Mouse (Mus musculus) lung, postnatal 0 days (tissue): ENCODE data around the gene Mpped1. TPM values are rescaled to one million over a fixed set of nuclear protein-coding genes. Genes with fewer than 3 reads are reported as not detected.

Source experiments
- ATAC-seq: fragments of 200-750 bp; cut with Nextera tagmentation; 2 replicates; pipeline ENCODE4 v1.8.0; 2017; ENCODE audit warnings: moderate library complexity
- DNase-seq: peaks from one replicate; pipeline ENCODE4 v3.0.0-alpha.2; 2016; ENCODE audit warnings: low spot score
- H3K27ac ChIP-seq: fragments of 300-500 bp; sonication (generic); 2 replicates; pipeline ENCODE4 v1.5.1; 2014; ENCODE audit warnings: antibody characterized with exemption, mild to moderate bottlenecking, low read length, mixed read lengths
- H3K27me3 ChIP-seq: fragments of 300-500 bp; sonication (generic); replicated peaks from 2 replicates; pipeline ENCODE4 v1.6.1; 2014; ENCODE audit warnings: low read length, mixed read lengths; ENCODE audit not compliant: insufficient read depth
- H3K36me3 ChIP-seq: fragments of 300-500 bp; sonication (generic); 2 replicates; pipeline ENCODE4 v1.6.1; 2014; ENCODE audit warnings: low read length, mixed read lengths; ENCODE audit not compliant: insufficient read depth
- H3K4me1 ChIP-seq: fragments of 300-500 bp; sonication (generic); 2 replicates; pipeline ENCODE4 v1.6.1; 2014; ENCODE audit warnings: antibody characterized with exemption, low read depth, low read length, mixed read lengths; ENCODE audit not compliant: insufficient read depth
- H3K4me2 ChIP-seq: fragments of 300-500 bp; sonication (generic); replicated peaks from 2 replicates; pipeline ENCODE4 v1.6.1; 2014; ENCODE audit warnings: low read depth, mild to moderate bottlenecking, low read length, moderate library complexity, mixed read lengths
- H3K4me3 ChIP-seq: fragments of 300-500 bp; sonication (generic); 2 replicates; pipeline ENCODE4 v1.5.1; 2014; ENCODE audit warnings: low read depth, low read length
- H3K9ac ChIP-seq: fragments of 300-500 bp; sonication (generic); replicated peaks from 2 replicates; pipeline ENCODE4 v1.6.1; 2014; ENCODE audit warnings: low read depth, mild to moderate bottlenecking
- H3K9me3 ChIP-seq: fragments of 300-500 bp; sonication (generic); 2 replicates; pipeline ENCODE4 v1.6.1; 2016; ENCODE audit warnings: low read length, mixed read lengths
- CTCF ChIP-seq: IDR thresholded peaks from 2 replicates; pipeline ENCODE4 v1.5.1; 2016; ENCODE audit warnings: antibody characterized with exemption, mild to moderate bottlenecking
- EP300 ChIP-seq: IDR thresholded peaks from 2 replicates; pipeline ENCODE4 v1.6.1; 2016; ENCODE audit warnings: antibody characterized with exemption, mild to moderate bottlenecking, control low read depth
- WGBS: fragments of 180-500 bp; shearing (Covaris S2); extraction: QIAGEN DNeasy Blood & Tissue Kit; methylation state at CpG from one replicate; pipeline ENCODE4 v1.1.7; 2014; 5-methylcytosine and 5-hydroxymethylcytosine counted together
- polyA plus RNA-seq: library from polyadenylated mRNA; unstranded; fragments of >200 nt; fragmentation: Nextera tagmentation; extraction: Ambion mirVana; gene quantifications from 2 replicates; pipeline ENCODE4 v1.2.1, GENCODE M21; 2015

Gene Mpped1
- polyA plus RNA-seq, 1 experiment from 2014 or later: not detected

DNA sequence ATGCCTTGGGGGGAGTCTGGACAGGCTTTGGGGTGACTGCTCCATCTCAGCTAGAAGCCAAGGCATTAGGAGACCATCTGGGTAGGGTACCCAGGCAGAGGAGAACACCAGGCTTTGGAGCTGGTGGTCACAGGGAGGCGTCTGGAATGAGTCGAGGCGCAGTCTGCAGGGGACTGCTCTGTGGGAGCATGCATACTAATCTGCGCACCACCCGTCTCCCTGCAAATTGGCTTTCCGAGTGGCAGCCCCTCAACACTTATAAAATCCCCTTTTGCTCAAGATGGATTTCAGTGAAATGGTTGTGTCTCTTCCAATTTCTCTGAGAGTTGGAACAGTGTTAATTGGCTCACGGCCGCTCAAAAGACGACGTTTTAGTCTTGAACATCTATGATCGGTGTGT lies 2.0 kb downstream of the Mpped1 start:
- 77% methylated on average over 11 of the region's 11 CpGs for WGBS
- peaks cover 38% of the 10 kb centered on the region; the same call in 1 of the 2 replicates for H3K27me3 ChIP-seq
- no peaks in the 10 kb centered on the region for H3K4me1 ChIP-seq

DNA sequence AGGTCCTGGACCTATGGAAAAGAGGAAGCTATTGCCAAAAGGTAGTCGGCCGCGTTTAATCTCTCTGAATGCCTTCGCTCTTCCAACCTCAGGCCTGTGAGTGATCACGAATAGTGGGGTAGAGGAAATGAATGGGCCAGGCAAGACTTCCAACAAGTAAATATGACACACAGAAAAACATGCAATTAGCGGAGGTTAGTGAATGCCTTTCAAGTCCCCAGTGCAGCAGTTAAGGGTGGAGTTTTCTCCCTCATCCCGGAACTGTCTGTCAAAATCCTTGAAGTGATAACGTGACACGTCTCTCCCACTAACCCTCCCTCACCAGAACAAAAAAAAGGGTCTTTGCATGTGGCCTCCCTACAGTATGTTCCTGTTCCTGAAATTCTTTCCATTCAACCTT lies 3.0 kb downstream of the Mpped1 start:
- Histone ChIP-seq H3K4me2 (no peak overlapping the region), H3K9me3 (no peaks in the 10 kb centered on the region), H3K4me3 (no peak overlapping the region), H3K27me3 (peaks cover 36% of the 10 kb centered on the region; the same call in 1 of the 2 replicates), H3K4me1 (no peaks in the 10 kb centered on the region), H3K27ac (no peak overlapping the region), H3K36me3 (no peaks in the 10 kb centered on the region), H3K9ac (no peak overlapping the region)
- no peak for ATAC-seq
- TF ChIP-seq CTCF (no peak), EP300 (no peak)
- DNase-seq: no peak
- 57% methylated on average over 9 of the region's 9 CpGs for WGBS

More for the DNA sequence above, 2.0 kb downstream of the Mpped1 start:
- Histone ChIP-seq H3K9ac (no peak overlapping the region), H3K27ac (no peak overlapping the region), H3K9me3 (no peaks in the 10 kb centered on the region), H3K4me3 (no peak overlapping the region), H3K4me2 (no peak overlapping the region), H3K36me3 (no peaks in the 10 kb centered on the region)
- ATAC-seq (no peak), DNase-seq (no peak)
- TF ChIP-seq EP300 (no peak), CTCF (no peak)

GRCm38 (mm10) chr15:83784772-83785171 lies 5.5 kb downstream of the Mpped1 start:
- TF ChIP-seq CTCF (no peak), EP300 (no peak)
- no peak overlapping the region for H3K4me2 ChIP-seq
- H3K27ac ChIP-seq: no peak overlapping the region
- H3K36me3 ChIP-seq: no peaks in the 10 kb centered on the region
- H3K4me1 ChIP-seq: no peaks in the 10 kb centered on the region
- H3K27me3 ChIP-seq: peaks cover 21% of the 10 kb centered on the region; the same call in 1 of the 2 replicates
- no peak for DNase-seq
- H3K9me3 ChIP-seq: no peaks in the 10 kb centered on the region
- ATAC-seq: no peak
- WGBS: 57% methylated on average over 9 of the region's 9 CpGs
- no peak overlapping the region for H3K4me3 ChIP-seq
- H3K9ac ChIP-seq: no peak overlapping the region

GRCm38 (mm10) chr15:83789046-83789445 lies 9.8 kb downstream of the Mpped1 start:
- H3K4me1 ChIP-seq: no peaks in the 10 kb centered on the region
- DNase-seq (no peak), ATAC-seq (no peak)
- H3K27ac ChIP-seq: no peak overlapping the region
- no peaks in the 10 kb centered on the region for H3K9me3 ChIP-seq
- no peak overlapping the region for H3K4me2 ChIP-seq
- H3K27me3 ChIP-seq: no peaks in the 10 kb centered on the region
- no peaks in the 10 kb centered on the region for H3K36me3 ChIP-seq
- no peak for TF ChIP-seq EP300
- TF ChIP-seq CTCF: no peak
- 62% methylated on average over 9 of the region's 9 CpGs for WGBS
- H3K4me3 ChIP-seq: no peak overlapping the region
- no peak overlapping the region for H3K9ac ChIP-seq

DNA sequence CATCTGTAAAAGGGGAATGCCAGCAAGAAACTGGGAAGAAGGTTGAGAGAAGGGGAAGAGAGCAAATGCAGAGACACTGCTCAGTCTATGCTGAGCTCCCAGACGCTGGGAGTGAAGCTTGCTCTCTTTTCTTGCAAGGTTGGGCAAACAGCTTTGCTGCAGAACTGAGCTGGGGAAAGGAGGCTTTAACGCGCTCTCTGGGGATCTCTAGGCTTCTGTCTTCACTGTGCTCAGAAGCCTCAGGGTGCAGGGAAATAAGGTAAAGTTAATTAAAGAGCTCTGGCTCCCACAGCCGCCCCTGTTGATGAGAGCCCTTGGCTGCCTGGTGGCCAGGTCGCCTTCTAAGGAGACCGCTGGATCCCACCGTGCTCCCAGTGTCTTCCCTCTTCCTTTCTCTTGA lies 17.7 kb downstream of the Mpped1 start:
- Histone ChIP-seq H3K4me3 (no peak overlapping the region), H3K9me3 (no peaks in the 10 kb centered on the region), H3K27ac (no peak overlapping the region), H3K9ac (no peak overlapping the region), H3K27me3 (no peaks in the 10 kb centered on the region), H3K4me1 (no peaks in the 10 kb centered on the region), H3K4me2 (no peak overlapping the region), H3K36me3 (no peaks in the 10 kb centered on the region)
- TF ChIP-seq CTCF (no peak), EP300 (no peak)
- WGBS: 66% methylated on average over 7 of the region's 7 CpGs
- DNase-seq: no peak
- ATAC-seq: no peak

- H3K9ac ChIP-seq: no peak overlapping the region
- H3K4me3 ChIP-seq: no peak overlapping the region
- no peaks in the 10 kb centered on the region for H3K27me3 ChIP-seq
- H3K4me2 ChIP-seq: no peak overlapping the region
- H3K27ac ChIP-seq: no peak overlapping the region
- ATAC-seq: no peak
- no peak for DNase-seq
- no peaks in the 10 kb centered on the region for H3K4me1 ChIP-seq
- WGBS: 84% methylated on average over 11 of the region's 11 CpGs
- no peak for TF ChIP-seq CTCF
- TF ChIP-seq EP300: no peak
- H3K9me3 ChIP-seq: no peaks in the 10 kb centered on the region
- no peaks in the 10 kb centered on the region for H3K36me3 ChIP-seq
These were observed 19.7 kb downstream of the Mpped1 start for GRCm38 (mm10) chr15:83798964-83799363.

- ATAC-seq (no peak), DNase-seq (no peak)
- Histone ChIP-seq H3K4me3 (no peak overlapping the region), H3K9me3 (no peaks in the 10 kb centered on the region), H3K4me1 (no peaks in the 10 kb centered on the region), H3K4me2 (no peak overlapping the region), H3K27me3 (no peaks in the 10 kb centered on the region), H3K27ac (no peak overlapping the region), H3K36me3 (no peaks in the 10 kb centered on the region), H3K9ac (no peak overlapping the region)
- 65% methylated on average over 5 of the region's 5 CpGs for WGBS
- TF ChIP-seq CTCF: no peak
- no peak for TF ChIP-seq EP300
These were observed 21.7 kb downstream of the Mpped1 start for GRCm38 (mm10) chr15:83801011-83801410.
